Mouse (Mus musculus): ENCODE measurements around the gene Cltb. TPM values are rescaled to one million over a fixed set of nuclear protein-coding genes. Genes with fewer than 3 reads are reported as not detected.

Gene Cltb
- 44.0 TPM for polyA plus RNA-seq (2017; shearing (Covaris generic))

GRCm38 (mm10) chr13:54610972-54611754 lies at the start of gene Cltb:
Gene Cltb, minus strand, starts transcription at chr13:54611344.

GRCm38 (mm10) chr13:54621155-54621932 lies 10.2 kb upstream of the Cltb start, which contains the start of gene Faf2:
Gene Faf2, plus strand, starts transcription at chr13:54621784.

GRCm38 (mm10) chr13:54589996-54590951 lies 20.9 kb downstream of the Cltb start, which contains the start of the genes Nop16 and Higd2a:
Gene Nop16, minus strand, starts transcription at chr13:54590090.
Gene Higd2a, plus strand, starts transcription at chr13:54590207.

GRCm38 (mm10) chr13:54574854-54575481 lies 36.2 kb downstream of the Cltb start, which contains the start of gene Arl10:
Gene Arl10, plus strand, starts transcription at chr13:54575015.

GRCm38 (mm10) chr13:54565201-54565581 lies 46.0 kb downstream of the Cltb start, which contains the start of gene 4833439L19Rik:
Gene 4833439L19Rik, minus strand, starts transcription at chr13:54565435.

Other genes with a start within 250 kb of the Cltb start
- gene Cplx2, start 240.0 kb downstream of the Cltb start, polyA plus RNA-seq (2017; shearing (Covaris generic)): not detected
- gene Thoc3, start 142.5 kb downstream of the Cltb start, polyA plus RNA-seq (2017; shearing (Covaris generic)): 52.6 TPM
- 21.3 TPM for gene Simc1, start 107.6 kb downstream of the Cltb start, polyA plus RNA-seq (2017; shearing (Covaris generic))
- 71.0 TPM for gene 4833439L19Rik, start 45.9 kb downstream of the Cltb start, polyA plus RNA-seq (2017; shearing (Covaris generic))
- 10.0 TPM for gene Arl10, start 36.3 kb downstream of the Cltb start, polyA plus RNA-seq (2017; shearing (Covaris generic))
- gene Nop16, start 21.3 kb downstream of the Cltb start, polyA plus RNA-seq (2017; shearing (Covaris generic)): 56.9 TPM
- gene Higd2a, start 21.1 kb downstream of the Cltb start, polyA plus RNA-seq (2017; shearing (Covaris generic)): 164 TPM
- 86.5 TPM for gene Faf2, start 10.4 kb upstream of the Cltb start, polyA plus RNA-seq (2017; shearing (Covaris generic))
- gene Rnf44, start 82.6 kb upstream of the Cltb start, polyA plus RNA-seq (2017; shearing (Covaris generic)): 84.4 TPM
- not detected for gene Cdhr2, start 90.1 kb upstream of the Cltb start, polyA plus RNA-seq (2017; shearing (Covaris generic))
- not detected for gene Gprin1, start 138.5 kb upstream of the Cltb start, polyA plus RNA-seq (2017; shearing (Covaris generic))
- gene Sncb, start 155.3 kb upstream of the Cltb start, polyA plus RNA-seq (2017; shearing (Covaris generic)): 0.35 TPM
- gene Eif4e1b, start 172.7 kb upstream of the Cltb start, polyA plus RNA-seq (2017; shearing (Covaris generic)): not detected
- 4.2 TPM for gene Tspan17, start 178.0 kb upstream of the Cltb start, polyA plus RNA-seq (2017; shearing (Covaris generic))